Mouse (Mus musculus) ovary, adult 2 months (tissue): ENCODE results near the gene Cdkl1. TPM values are rescaled to one million over a fixed set of nuclear protein-coding genes. Genes with fewer than 3 reads are reported as not detected.

ENCODE experiments used
- polyA plus RNA-seq: library from polyadenylated mRNA; depleted of rRNA; stranded (reverse); fragments of >200 nt; gene quantifications from 2 replicates; pipeline ENCODE4 v1.2.3, GENCODE M21; 2012; rRNA removed

The Cdkl1 gene
- polyA plus RNA-seq: 10.3 and 11.3 TPM in 2 replicates

GRCm38 (mm10) chr12:69790530-69791505, at the start of gene Cdkl1:
Cdkl1 (minus strand) TSS chr12:69791267.

GRCm38 (mm10) chr12:69724711-69725460, 66.2 kb downstream of the Cdkl1 start, which contains the start of the genes L2hgdh and Atp5s:
L2hgdh (minus strand) TSS chr12:69724873.
Atp5s (plus strand) TSS chr12:69724950.

Other genes starting within 250 kb of the Cdkl1 start
- 10.1 and 10.8 TPM in 2 replicates for gene Vcpkmt, start 208.2 kb downstream of the Cdkl1 start, polyA plus RNA-seq
- 9.1 and 15.8 TPM in 2 replicates for gene Sos2, start 109.4 kb downstream of the Cdkl1 start, polyA plus RNA-seq
- 7.0 and 8.4 TPM in 2 replicates for gene L2hgdh, start 66.4 kb downstream of the Cdkl1 start, polyA plus RNA-seq
- 18.3 and 19.4 TPM in 2 replicates for gene Atp5s, start 66.3 kb downstream of the Cdkl1 start, polyA plus RNA-seq
- gene Atl1, start 101.3 kb upstream of the Cdkl1 start, polyA plus RNA-seq: 1.7 and 2.4 TPM in 2 replicates
- gene Map4k5, start 101.9 kb upstream of the Cdkl1 start, polyA plus RNA-seq: 22.5 and 38.1 TPM in 2 replicates
- gene Sav1, start 195.7 kb upstream of the Cdkl1 start, polyA plus RNA-seq: 14.7 and 16.0 TPM in 2 replicates